Mouse (Mus musculus): ENCODE results near the gene Vmn1r148. TPM values are rescaled to one million over a fixed set of nuclear protein-coding genes. Genes with fewer than 3 reads are reported as not detected.
"Not testable (repeated sequence)": the region's sequence is repeated elsewhere in the genome, so short reads cannot be mapped to it uniquely, and the experiment has no call there.

The Vmn1r148 gene
- not detected in 2 replicates for polyA plus RNA-seq (2016; fragmentation: Nextera tagmentation; extraction: Ambion mirVana)

DNA sequence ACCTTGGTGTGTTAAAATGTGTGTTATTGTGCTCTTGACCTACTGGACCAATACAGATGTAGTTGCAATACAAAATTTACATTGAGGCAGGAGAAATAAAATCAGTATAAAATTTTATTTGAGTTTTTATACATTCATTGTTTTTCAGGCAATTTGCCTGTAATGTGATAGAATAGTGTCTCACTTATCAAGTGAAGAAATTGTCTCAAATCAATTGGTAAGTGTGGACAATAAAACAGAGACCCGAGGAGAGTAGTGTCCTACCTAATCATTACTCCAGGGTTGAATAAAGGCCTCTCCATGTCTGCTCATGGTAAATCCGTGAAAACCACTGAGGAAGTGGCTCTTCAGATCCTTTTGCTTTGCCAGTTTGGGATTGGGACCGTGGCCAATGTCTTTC, at the start of gene Vmn1r148:
Vmn1r148 (plus strand) TSS at position 301 of the 400 bp plus-strand sequence.
- no CpG with 5 or more reads among the region's 3 CpGs for WGBS
- H3K4me1 ChIP-seq; H3K27ac ChIP-seq; H3K36me3 ChIP-seq; H3K27me3 ChIP-seq (ENCODE audit: low read depth, poor library complexity, severe bottlenecking); H3K4me3 ChIP-seq; H3K9me3 ChIP-seq (replicated peaks); DNase-seq (ENCODE audit: low spot score): not testable (repeated sequence)

DNA sequence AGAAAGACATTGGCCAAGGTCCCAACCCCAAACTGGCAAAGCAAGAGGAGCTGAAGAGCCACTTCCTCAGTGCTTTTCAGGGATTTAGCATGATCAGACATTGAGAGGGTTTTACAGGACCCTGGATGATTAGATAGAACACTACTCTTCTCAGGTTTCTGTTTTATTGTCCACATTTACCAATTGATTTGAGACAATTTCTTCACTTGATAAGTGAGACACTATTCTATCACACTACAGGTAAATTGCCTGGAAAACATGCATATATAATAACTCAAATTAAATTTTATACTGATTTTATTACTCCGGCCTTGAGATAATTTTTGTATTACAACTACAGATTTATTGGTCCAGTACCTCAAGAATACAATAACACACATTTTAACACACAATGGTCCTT, 42.4 kb upstream of the Vmn1r148 start, which contains the start of gene Gm8660:
Gm8660 (minus strand) TSS at position 101 of the 400 bp plus-strand sequence.
- H3K9me3 ChIP-seq (replicated peaks); H3K4me1 ChIP-seq; H3K27me3 ChIP-seq (ENCODE audit: low read depth, poor library complexity, severe bottlenecking); H3K4me3 ChIP-seq; H3K27ac ChIP-seq; H3K36me3 ChIP-seq; DNase-seq (ENCODE audit: low spot score): not testable (repeated sequence)
- no CpG with 5 or more reads among the region's 1 CpGs for WGBS

DNA sequence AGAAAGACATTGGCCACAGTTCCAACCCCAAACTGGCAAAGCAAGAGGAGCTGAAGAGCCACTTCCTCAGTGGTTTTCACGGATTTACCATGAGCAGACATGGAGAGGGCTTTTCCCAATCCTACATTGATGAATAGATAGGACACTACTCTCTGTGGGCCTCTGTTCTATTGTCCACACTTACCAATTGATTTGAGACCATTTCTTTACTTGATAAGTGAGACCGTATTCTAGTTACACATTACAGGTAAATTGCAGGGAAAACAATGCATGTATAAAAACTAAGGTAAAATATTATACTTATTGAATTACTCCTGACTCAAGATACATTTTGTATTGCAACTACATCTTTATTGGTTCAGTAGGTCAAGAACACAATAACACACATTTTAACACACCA, 24.7 kb downstream of the Vmn1r148 start, which contains the start of gene Vmn1r149:
Vmn1r149 (minus strand) TSS at position 101 of the 400 bp plus-strand sequence.
- H3K4me3 ChIP-seq; H3K9me3 ChIP-seq (replicated peaks); H3K27me3 ChIP-seq (ENCODE audit: low read depth, poor library complexity, severe bottlenecking); DNase-seq (ENCODE audit: low spot score); H3K4me1 ChIP-seq; H3K36me3 ChIP-seq; H3K27ac ChIP-seq: not testable (repeated sequence)
- no CpG with 5 or more reads among the region's 2 CpGs for WGBS

DNA sequence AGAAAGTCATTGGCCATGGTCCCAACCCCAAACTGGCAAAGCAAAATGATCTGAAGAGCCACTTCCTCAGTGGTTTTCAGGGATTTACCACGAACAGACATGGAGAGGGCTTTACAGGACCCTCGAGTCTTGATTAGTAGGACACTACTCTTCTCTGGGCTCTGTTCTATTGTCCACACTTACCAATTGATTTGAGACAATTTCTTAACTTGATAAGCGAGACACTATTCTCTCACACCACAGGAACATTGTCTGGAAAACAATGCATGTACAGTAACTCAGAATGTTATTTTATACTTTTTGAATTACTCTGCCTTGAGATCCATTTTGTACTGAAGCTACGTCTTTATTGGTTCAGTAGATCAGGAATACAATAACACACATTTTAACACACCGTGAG, 50.6 kb downstream of the Vmn1r148 start, which contains the start of gene Gm10665:
Gm10665 (minus strand) TSS at position 101 of the 400 bp plus-strand sequence.
- H3K4me3 ChIP-seq; DNase-seq (ENCODE audit: low spot score); H3K27ac ChIP-seq; H3K27me3 ChIP-seq (ENCODE audit: low read depth, poor library complexity, severe bottlenecking); H3K4me1 ChIP-seq; H3K36me3 ChIP-seq; H3K9me3 ChIP-seq (replicated peaks): not testable (repeated sequence)
- no CpG with 5 or more reads among the region's 5 CpGs for WGBS

Other genes with a start within 250 kb of the Vmn1r148 start
- not detected in 2 replicates for gene Vmn1r142, start 249.5 kb upstream of the Vmn1r148 start, polyA plus RNA-seq (2016; fragmentation: Nextera tagmentation; extraction: Ambion mirVana)
- not detected in 2 replicates for gene Vmn1r143, start 224.2 kb upstream of the Vmn1r148 start, polyA plus RNA-seq (2016; fragmentation: Nextera tagmentation; extraction: Ambion mirVana)
- gene Gm8653, start 212.3 kb upstream of the Vmn1r148 start, polyA plus RNA-seq (2016; fragmentation: Nextera tagmentation; extraction: Ambion mirVana), result not detected in 2 replicates
- gene Gm8453, start 184.1 kb upstream of the Vmn1r148 start, polyA plus RNA-seq (2016; fragmentation: Nextera tagmentation; extraction: Ambion mirVana), result not detected in 2 replicates
- gene Gm4187, start 83.9 kb upstream of the Vmn1r148 start, polyA plus RNA-seq (2016; fragmentation: Nextera tagmentation; extraction: Ambion mirVana), result not detected in 2 replicates
- not detected in 2 replicates for gene Gm8660, start 42.5 kb upstream of the Vmn1r148 start, polyA plus RNA-seq (2016; fragmentation: Nextera tagmentation; extraction: Ambion mirVana)
- gene Vmn1r149, start 24.6 kb downstream of the Vmn1r148 start, polyA plus RNA-seq (2016; fragmentation: Nextera tagmentation; extraction: Ambion mirVana), result not detected in 2 replicates
- gene Gm10665, start 50.5 kb downstream of the Vmn1r148 start, polyA plus RNA-seq (2016; fragmentation: Nextera tagmentation; extraction: Ambion mirVana), result not detected in 2 replicates
- not detected in 2 replicates for gene Vmn1r151, start 86.1 kb downstream of the Vmn1r148 start, polyA plus RNA-seq (2016; fragmentation: Nextera tagmentation; extraction: Ambion mirVana)
- gene Vmn1r152, start 109.4 kb downstream of the Vmn1r148 start, polyA plus RNA-seq (2016; fragmentation: Nextera tagmentation; extraction: Ambion mirVana), result not detected in 2 replicates
- gene Gm8677, start 121.3 kb downstream of the Vmn1r148 start, polyA plus RNA-seq (2016; fragmentation: Nextera tagmentation; extraction: Ambion mirVana), result not detected in 2 replicates
- not detected in 2 replicates for gene Gm4201, start 151.8 kb downstream of the Vmn1r148 start, polyA plus RNA-seq (2016; fragmentation: Nextera tagmentation; extraction: Ambion mirVana)
- not detected in 2 replicates for gene Gm4565, start 174.5 kb downstream of the Vmn1r148 start, polyA plus RNA-seq (2016; fragmentation: Nextera tagmentation; extraction: Ambion mirVana)
- not detected in 2 replicates for gene Vmn1r155, start 244.4 kb downstream of the Vmn1r148 start, polyA plus RNA-seq (2016; fragmentation: Nextera tagmentation; extraction: Ambion mirVana)